Mouse (Mus musculus) heart, adult 18-20 months (tissue): ENCODE results near the gene Ppfia4. TPM values are rescaled to one million over a fixed set of nuclear protein-coding genes. Genes with fewer than 3 reads are reported as not detected.
"Not testable (repeated sequence)": the region's sequence is repeated elsewhere in the genome, so short reads cannot be mapped to it uniquely, and the experiment has no call there.

Source experiments
- DNase-seq, 2 experiments: peaks; one replicate each; pipeline ENCODE4 v3.0.0; 2021 to 2022; ENCODE audit warnings: mixed read lengths in 1 of 2
- total RNA-seq, 2 experiments: library from RNA; stranded (reverse); gene quantifications; 2 replicates each; pipeline ENCODE4 v1.2.3; 2021

The Ppfia4 gene
- total RNA-seq, 2 experiments from 2014 or later: 1.1 to 1.5 TPM

- no peak for DNase-seq
Measured at GRCm38 (mm10) chr1:134272754-134273250, 59.9 kb downstream of the Ppfia4 start.

DNA sequence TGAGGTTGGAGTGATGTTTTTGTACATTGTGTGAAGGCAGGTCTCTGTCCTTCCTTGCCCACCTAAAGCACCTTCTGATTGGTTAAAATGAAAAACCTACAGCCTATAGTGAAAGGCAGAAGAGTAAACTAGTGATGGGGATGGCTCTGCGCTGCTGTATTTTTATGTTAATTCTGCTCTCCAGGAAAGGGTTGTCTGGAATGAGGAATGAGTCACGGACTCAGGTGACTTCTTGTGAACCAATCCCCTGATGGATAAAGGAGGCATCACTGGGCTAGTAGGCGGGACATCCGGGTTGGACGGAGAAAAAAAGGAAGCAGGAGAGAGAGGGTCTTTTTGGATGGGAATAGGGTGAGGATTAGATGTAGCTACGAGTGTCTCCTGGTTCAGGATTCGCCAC, 62.7 kb downstream of the Ppfia4 start:
- DNase-seq: no peak

DNA sequence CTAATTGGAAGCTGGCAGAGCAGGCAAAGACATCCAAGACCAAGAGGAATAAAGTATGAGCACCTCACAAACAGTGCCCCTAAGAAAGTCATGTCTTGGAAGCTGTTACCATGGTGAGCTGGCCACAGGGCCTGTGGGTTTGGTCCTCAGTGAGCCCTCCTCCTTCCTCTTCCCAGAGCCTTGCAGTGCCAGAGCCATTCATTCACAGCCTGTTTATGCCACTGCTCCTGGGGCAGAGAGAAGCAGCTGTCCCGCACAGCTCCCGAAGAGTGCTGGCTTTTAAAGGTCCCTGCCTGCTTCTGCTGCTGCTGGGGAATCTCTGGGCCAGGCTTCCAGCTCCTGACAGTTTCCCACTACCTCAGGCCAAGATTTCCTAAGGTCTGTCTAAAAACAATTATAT, 66.9 kb downstream of the Ppfia4 start:
- DNase-seq: no peak

GRCm38 (mm10) chr1:134264341-134264740, 68.4 kb downstream of the Ppfia4 start:
- DNase-seq: no peak

DNA sequence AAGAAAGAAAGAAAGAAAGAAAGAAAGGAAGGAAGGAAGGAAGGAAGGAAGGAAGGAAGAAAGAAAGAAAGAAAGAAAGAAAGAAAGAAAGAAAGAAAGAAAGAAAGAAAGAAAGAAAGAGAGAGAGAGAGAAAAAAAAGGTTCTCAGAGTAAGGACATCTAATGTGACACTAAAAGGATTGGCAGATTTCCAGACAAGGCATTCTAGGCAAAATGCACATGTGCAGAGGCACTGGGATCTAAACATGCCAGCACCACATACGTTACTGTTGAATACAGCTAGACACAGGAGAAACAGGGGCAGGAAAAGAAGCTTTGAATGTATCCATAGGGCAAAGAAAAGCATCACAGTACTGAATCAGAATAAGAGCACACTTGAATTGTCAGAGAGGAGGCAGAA, 83.0 kb downstream of the Ppfia4 start:
- not testable (repeated sequence) for DNase-seq

Other genes starting within 250 kb of the Ppfia4 start
- gene Chit1, start 221.7 kb downstream of the Ppfia4 start, total RNA-seq: not detected
- 1 to 10 TPM in 1 of 2 experiments, under 1 TPM in 1; 0.42 to 1.0 TPM for gene Chil1, start 150.8 kb downstream of the Ppfia4 start, total RNA-seq
- gene Mybph, start 139.5 kb downstream of the Ppfia4 start, total RNA-seq: not detected
- 10 to 100 TPM in 1 of 2 experiments, 1 to 10 TPM in 1; 7.1 to 12.8 TPM for gene Adora1, start 97.5 kb downstream of the Ppfia4 start, total RNA-seq
- gene Myog, start 42.9 kb downstream of the Ppfia4 start, total RNA-seq: not detected
- 10 to 100 TPM; 11.1 to 14.2 TPM for gene Tmem183a, start 29.1 kb upstream of the Ppfia4 start, total RNA-seq
- gene 4933406M09Rik, start 53.0 kb upstream of the Ppfia4 start, total RNA-seq: not detected
- gene Cyb5r1, start 72.6 kb upstream of the Ppfia4 start, total RNA-seq: 10 to 100 TPM; 27.4 to 28.0 TPM
- gene Adipor1, start 82.5 kb upstream of the Ppfia4 start, total RNA-seq: 100 to 1,000 TPM; 126 to 129 TPM
- gene Klhl12, start 122.6 kb upstream of the Ppfia4 start, total RNA-seq: 10 to 100 TPM; 22.5 to 22.8 TPM
- gene Rabif, start 161.7 kb upstream of the Ppfia4 start, total RNA-seq: 1 to 10 TPM; 8.0 to 9.7 TPM
- gene Mgat4e, start 216.8 kb upstream of the Ppfia4 start, total RNA-seq: not detected
- 10 to 100 TPM; 10.6 to 11.3 TPM for gene Kdm5b, start 227.2 kb upstream of the Ppfia4 start, total RNA-seq